Mouse (Mus musculus) embryonic fibroblast, embryonic 13.5 days (primary cell): ENCODE measurements around the gene Ift52.

Experiments
- CTCF ChIP-seq: IDR thresholded peaks from 2 replicates; pipeline ENCODE4 v1.5.1; 2011; ENCODE audit warnings: mild to moderate bottlenecking, control low read depth, low read length, moderate library complexity, borderline replicate concordance; ENCODE audit not compliant: insufficient read depth
- POLR2A ChIP-seq: IDR thresholded peaks from 2 replicates; pipeline ENCODE4 v1.6.1; 2011; ENCODE audit warnings: low read depth, mild to moderate bottlenecking, control low read depth, low read length, moderate library complexity

- TF ChIP-seq CTCF (no peak), POLR2A (no peak)
Observed at GRCm38 (mm10) chr2:163049116-163049515, 32.0 kb downstream of the Ift52 start.
